Mouse (Mus musculus) myocyte (in vitro differentiated cells): ENCODE results near the gene Arhgef26.

Source experiments
- E2F4 ChIP-seq: IDR thresholded peaks from one replicate; pipeline ENCODE4 v1.6.1; 2011; ENCODE audit warnings: mild to moderate bottlenecking, control low read depth, moderate library complexity; ENCODE audit not compliant: insufficient read depth
- MYOD1 ChIP-seq, 3 experiments: IDR thresholded peaks; one replicate each; pipeline ENCODE4 v1.6.1; 2011; ENCODE audit warnings: control low read depth in 2 of 3, low read depth in 2 of 3, mild to moderate bottlenecking in 2 of 3, moderate library complexity in 1 of 3; ENCODE audit not compliant: insufficient read length in 2 of 3, control insufficient read depth in 1 of 3
- POLR2A ChIP-seq: IDR thresholded peaks from one replicate; pipeline ENCODE4 v1.6.1; 2011; ENCODE audit warnings: low read depth, mild to moderate bottlenecking, control low read depth, moderate library complexity; ENCODE audit not compliant: insufficient read length
- SRF ChIP-seq: IDR thresholded peaks from one replicate; pipeline ENCODE4 v1.6.1; 2011; ENCODE audit warnings: low read depth; ENCODE audit not compliant: control insufficient read depth, insufficient read length

DNA sequence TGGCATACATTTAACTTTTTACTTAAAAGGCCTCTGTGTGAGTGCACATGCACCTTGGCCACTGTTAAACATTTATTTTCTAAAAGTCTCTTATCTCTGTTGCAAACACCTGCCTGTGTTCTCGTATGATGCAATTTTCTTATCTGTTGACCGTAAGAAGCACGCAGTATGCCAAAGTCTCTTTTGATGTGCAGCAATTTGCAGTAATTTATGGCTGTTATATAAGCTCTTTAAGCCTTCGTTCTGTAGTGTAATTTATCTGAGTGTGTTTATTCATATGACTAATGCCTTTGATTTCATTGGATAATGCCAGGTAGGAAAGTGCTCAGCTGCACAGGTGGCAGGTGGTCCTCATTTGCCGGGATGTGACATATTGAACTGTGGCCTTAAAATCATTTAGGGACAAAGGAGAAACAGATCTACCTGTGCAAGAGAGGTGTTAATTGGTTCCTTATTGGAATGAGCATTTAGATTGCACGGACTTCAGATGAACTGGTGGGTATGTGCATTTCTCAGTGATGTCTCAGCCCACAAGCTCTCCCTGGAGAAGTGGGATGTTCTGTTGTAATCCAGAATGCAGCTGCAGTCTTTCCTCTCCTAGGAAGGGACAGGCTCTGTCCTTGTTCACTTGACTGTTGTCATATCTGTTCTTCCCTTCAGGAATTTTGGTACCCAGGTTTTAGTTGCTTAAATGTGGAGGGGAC is 10.5 kb downstream of the Arhgef26 start:
- TF ChIP-seq POLR2A, result no peak
- TF ChIP-seq E2F4, result no peak
- no peak for TF ChIP-seq MYOD1 (IDR thresholded peaks at IDR 0.05; ENCODE audit: control insufficient read depth in 1 of 3, insufficient read length in 2 of 3, low read depth in 2 of 3)
- no peak for TF ChIP-seq SRF
